Mouse (Mus musculus) lung, adult 2 months (tissue): ENCODE data around the gene Barx2.

ENCODE experiments used
- CTCF ChIP-seq: fragments of 200-500 bp; IDR thresholded peaks from 2 replicates; pipeline ENCODE4 v1.5.1; 2011; ENCODE audit warnings: mild to moderate bottlenecking, low read length, control low read depth; ENCODE audit not compliant: insufficient read depth
- POLR2A ChIP-seq: fragments of 200-500 bp; IDR thresholded peaks from 2 replicates; pipeline ENCODE4 v1.6.1; 2011; ENCODE audit warnings: low read depth, mild to moderate bottlenecking, control low read depth, low read length, borderline replicate concordance; ENCODE audit errors: extremely low read depth

- TF ChIP-seq CTCF: no peak
- TF ChIP-seq POLR2A: no peak
Observed at GRCm38 (mm10) chr9:31851710-31852109, 61.6 kb downstream of the Barx2 start.
